Mouse (Mus musculus): Measurements from ENCODE around the gene Hist2h4.

- TF ChIP-seq CTCF (IDR thresholded peaks at IDR 0.05; ENCODE audit: insufficient read depth, low read length) = no peak
- peak; percentile 96 for TF ChIP-seq POLR2A (IDR thresholded peaks at IDR 0.05; ENCODE audit: borderline replicate concordance, extremely low read depth, low read depth, low read length)
These were observed 5.1 kb upstream of the Hist2h4 start, which contains the start of gene Hist2h3b for GRCm38 (mm10) chr3:96268051-96268775.
